Mouse (Mus musculus) bone marrow, adult 2 months (tissue): ENCODE measurements around the gene Ncaph2.

Experiments
- CTCF ChIP-seq: fragments of 200-500 bp; IDR thresholded peaks from 2 replicates; pipeline ENCODE4 v1.5.1; 2011; ENCODE audit warnings: low read length, control low read depth; ENCODE audit not compliant: control insufficient read depth, insufficient read depth
- POLR2A ChIP-seq: fragments of 200-500 bp; IDR thresholded peaks from 2 replicates; pipeline ENCODE4 v1.6.1; 2011; ENCODE audit warnings: low read depth, mild to moderate bottlenecking, control low read depth, low read length, borderline replicate concordance; ENCODE audit not compliant: control insufficient read depth

- TF ChIP-seq CTCF (no peak), POLR2A (no peak)
These were observed 1.1 kb upstream of the Ncaph2 start for GRCm38 (mm10) chr15:89354455-89354854.
